Mouse (Mus musculus): ENCODE results near the gene Eya4.

Eya4 gene

GRCm38 (mm10) chr10:23230863-23231262 is 119.7 kb downstream of the Eya4 start:
- DNase-seq (ENCODE audit: low spot score), result no peak

- no peak for DNase-seq (ENCODE audit: low spot score)
Observed at GRCm38 (mm10) chr10:23223336-23223735, 127.2 kb downstream of the Eya4 start.

- no peak for DNase-seq (ENCODE audit: low spot score)
Observed at GRCm38 (mm10) chr10:23220432-23220831, 130.2 kb downstream of the Eya4 start.

- DNase-seq (ENCODE audit: low spot score), result no peak
Observed at GRCm38 (mm10) chr10:23216815-23217214, 133.8 kb downstream of the Eya4 start.

GRCm38 (mm10) chr10:23211381-23211780 is 139.2 kb downstream of the Eya4 start:
- no peak for DNase-seq (ENCODE audit: low spot score)

- DNase-seq (ENCODE audit: low spot score), result no peak
Observed at GRCm38 (mm10) chr10:23203885-23204284, 146.7 kb downstream of the Eya4 start.

- DNase-seq (ENCODE audit: low spot score), result no peak
Observed at GRCm38 (mm10) chr10:23203144-23203838, 147.3 kb downstream of the Eya4 start.

- DNase-seq (ENCODE audit: low spot score), result no peak
Observed at GRCm38 (mm10) chr10:23202591-23202990, 148.0 kb downstream of the Eya4 start.

- no peak for DNase-seq (ENCODE audit: low spot score)
Observed at GRCm38 (mm10) chr10:23198251-23198650, 152.3 kb downstream of the Eya4 start.

GRCm38 (mm10) chr10:23196336-23196735 is 154.2 kb downstream of the Eya4 start:
- no peak for DNase-seq (ENCODE audit: low spot score)

GRCm38 (mm10) chr10:23195337-23195736 is 155.2 kb downstream of the Eya4 start:
- no peak for DNase-seq (ENCODE audit: low spot score)

- DNase-seq (ENCODE audit: low spot score), result no peak
Observed at GRCm38 (mm10) chr10:23189836-23190235, 160.8 kb downstream of the Eya4 start.

- DNase-seq (ENCODE audit: low spot score), result no peak
Observed at GRCm38 (mm10) chr10:23185391-23185790, 165.2 kb downstream of the Eya4 start.

- DNase-seq (ENCODE audit: low spot score), result no peak
Observed at GRCm38 (mm10) chr10:23181572-23182493, 168.8 kb downstream of the Eya4 start.

GRCm38 (mm10) chr10:23179285-23179684 is 171.3 kb downstream of the Eya4 start:
- DNase-seq (ENCODE audit: low spot score), result no peak

- DNase-seq (ENCODE audit: low spot score), result no peak
Observed at GRCm38 (mm10) chr10:23177347-23178046, 173.1 kb downstream of the Eya4 start.

GRCm38 (mm10) chr10:23176666-23177346 is 173.8 kb downstream of the Eya4 start:
- no peak for DNase-seq (ENCODE audit: low spot score)

- DNase-seq (ENCODE audit: low spot score), result no peak
Observed at GRCm38 (mm10) chr10:23171541-23171940, 179.0 kb downstream of the Eya4 start.

GRCm38 (mm10) chr10:23165089-23165642 is 185.4 kb downstream of the Eya4 start:
- DNase-seq (ENCODE audit: low spot score), result no peak

GRCm38 (mm10) chr10:23159844-23160243 is 190.7 kb downstream of the Eya4 start:
- DNase-seq (ENCODE audit: low spot score), result no peak

- no peak for DNase-seq (ENCODE audit: low spot score)
Observed at GRCm38 (mm10) chr10:23159138-23159537, 191.4 kb downstream of the Eya4 start.
